Mouse (Mus musculus): ENCODE results near the gene Gm11084. TPM values are rescaled to one million over a fixed set of nuclear protein-coding genes. Genes with fewer than 3 reads are reported as not detected.
"Not testable (repeated sequence)": the region's sequence is repeated elsewhere in the genome, so short reads cannot be mapped to it uniquely, and the experiment has no call there.

Gene Gm11084
- not detected in 2 replicates for polyA plus RNA-seq (2016; fragmentation: Nextera tagmentation; extraction: Ambion mirVana)

DNA sequence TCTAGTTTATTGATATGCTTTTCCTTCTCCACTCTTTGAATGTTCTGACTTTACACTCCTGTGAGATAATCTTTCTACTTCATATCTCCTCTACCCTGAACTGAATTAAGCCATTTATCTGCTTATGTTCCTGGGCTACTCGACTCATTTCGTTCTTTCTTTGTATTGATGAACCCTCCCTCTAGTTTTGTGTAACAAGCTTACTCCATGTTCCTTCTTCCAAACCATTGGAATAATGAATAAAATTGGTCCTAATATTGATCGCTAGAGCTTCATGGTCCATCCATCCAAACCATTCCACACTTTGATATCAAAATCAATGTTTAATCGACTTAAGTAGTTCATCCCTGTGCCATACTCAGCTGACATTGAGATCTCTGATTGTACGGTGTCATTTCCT is at the start of gene Gm11084:
Gene Gm11084, minus strand, starts transcription at position 101 of the 400 bp plus-strand sequence.
- Histone ChIP-seq H3K4me2 (replicated peaks) (no peak within 1 kb of the TSS), H3K4me1 (no peaks in the 10 kb centered on the region; the same call in 1 of the 2 replicates), H3K27me3 (no peaks in the 10 kb centered on the region), H3K9ac (no peak within 1 kb of the TSS), H3K36me3 (no peaks in the 10 kb centered on the region), H3K27ac (no peak within 1 kb of the TSS), H3K9me3 (no peaks in the 10 kb centered on the region), H3K4me3 (no peak within 1 kb of the TSS)
- WGBS = 90% methylated on average over 5 of the region's 5 CpGs
- no peak for ATAC-seq (ENCODE audit: insufficient number of reproducible peaks, insufficient read depth, low FRiP score, low TSS enrichment)

DNA sequence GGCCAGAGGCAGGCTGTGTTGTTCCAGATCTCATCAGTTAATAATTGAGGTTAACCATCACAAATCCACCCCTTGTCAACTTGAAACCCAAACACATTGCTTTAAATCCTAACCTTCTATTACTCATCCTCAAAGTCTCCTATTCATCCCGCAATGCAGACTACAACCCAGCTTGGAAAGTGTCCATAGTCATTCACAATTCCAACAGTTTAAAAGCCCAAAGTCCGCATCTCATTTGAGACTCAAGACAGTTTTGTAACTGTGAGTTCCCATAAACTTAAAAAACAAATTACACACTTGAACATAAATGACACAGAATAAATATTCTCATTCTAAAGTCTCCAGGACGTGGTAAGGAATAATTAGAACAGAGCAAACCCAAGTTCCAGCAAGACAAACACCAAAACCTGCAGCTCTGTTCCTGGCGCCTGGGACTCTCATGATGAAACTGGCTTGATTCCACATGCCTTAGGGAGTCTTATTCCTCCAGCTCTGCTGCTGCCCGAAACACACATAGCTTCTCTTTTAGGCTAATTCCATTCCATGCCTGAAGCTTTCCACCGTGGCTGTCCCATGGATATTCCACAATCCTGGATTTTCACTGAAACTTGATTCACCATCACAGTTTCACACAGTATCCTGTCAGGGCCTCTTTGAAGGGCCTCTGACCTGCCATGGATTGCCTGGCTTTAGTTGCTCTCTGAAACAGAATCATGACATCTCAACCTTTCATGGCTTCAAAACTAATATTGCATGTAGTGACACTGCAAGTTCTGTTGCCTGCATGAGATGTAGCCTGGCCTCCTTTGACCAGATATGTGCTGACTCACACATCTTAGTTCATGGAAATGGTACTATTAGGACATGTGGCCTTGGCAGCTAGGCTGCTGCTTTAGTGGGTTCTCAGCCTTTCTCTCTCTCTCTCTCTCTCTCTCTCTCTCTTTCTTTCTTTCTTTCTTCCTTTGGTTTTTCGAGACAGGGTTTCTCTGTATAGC is 44.8 kb upstream of the Gm11084 start:
- Histone ChIP-seq H3K9ac (no peak overlapping the region), H3K9me3 (no peaks in the 10 kb centered on the region), H3K4me3 (no peak overlapping the region), H3K4me1 (peaks cover 11% of the 10 kb centered on the region), H3K36me3 (no peaks in the 10 kb centered on the region), H3K27me3 (no peaks in the 10 kb centered on the region), H3K4me2 (replicated peaks) (no peak overlapping the region), H3K27ac (no peak overlapping the region)
- no peak for ATAC-seq (ENCODE audit: insufficient number of reproducible peaks, insufficient read depth, low FRiP score, low TSS enrichment)
- WGBS = 83% methylated on average over 7 of the region's 7 CpGs

DNA sequence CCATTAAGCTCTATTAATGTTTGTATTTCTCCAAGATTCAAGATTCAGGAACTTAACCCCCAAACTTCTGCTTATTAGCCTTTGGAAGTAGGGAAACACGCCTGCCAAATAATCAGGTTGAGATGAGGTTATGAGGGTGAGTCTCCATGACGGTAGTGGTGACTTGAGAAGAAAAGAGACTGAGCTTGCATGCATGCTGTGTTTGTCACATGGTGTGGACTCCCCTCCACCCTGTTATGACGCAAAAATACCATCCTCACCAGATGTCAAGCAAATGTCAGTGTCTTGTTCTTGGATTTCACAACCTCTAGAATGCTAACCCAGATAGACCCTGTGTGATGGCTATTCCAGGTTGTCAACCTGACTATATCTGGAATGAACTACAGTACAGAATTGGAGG is 43.3 kb upstream of the Gm11084 start:
- Histone ChIP-seq H3K9ac (no peak overlapping the region), H3K27me3 (no peaks in the 10 kb centered on the region)
- 80% methylated on average over 3 of the region's 3 CpGs for WGBS

DNA sequence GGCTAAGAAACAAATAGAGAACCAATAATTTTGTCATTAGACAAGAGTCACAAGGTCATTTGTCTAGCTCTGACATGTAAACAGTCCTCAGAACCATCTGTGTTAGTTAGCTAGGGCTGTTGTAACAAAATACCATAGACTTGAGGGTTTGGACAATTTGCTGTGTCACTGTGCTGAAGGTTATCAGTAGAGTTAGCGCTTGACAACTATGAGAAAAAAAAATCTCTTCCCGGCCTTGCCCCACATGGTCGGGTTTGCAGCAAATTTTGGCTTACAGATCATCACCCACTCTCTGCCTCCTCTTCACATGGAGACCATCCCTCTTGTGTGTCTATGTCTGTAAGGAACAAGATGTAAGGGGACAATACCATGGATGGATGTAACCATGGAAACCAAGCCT is 41.5 kb upstream of the Gm11084 start:
- no peaks in the 10 kb centered on the region for H3K4me1 ChIP-seq
- WGBS = 49% methylated on average over 3 of the region's 3 CpGs
- no peak overlapping the region for H3K27ac ChIP-seq
- no peak for ATAC-seq (ENCODE audit: insufficient number of reproducible peaks, insufficient read depth, low FRiP score, low TSS enrichment)
- no peaks in the 10 kb centered on the region for H3K27me3 ChIP-seq
- H3K4me3 ChIP-seq = no peak overlapping the region
- H3K9me3 ChIP-seq = no peaks in the 10 kb centered on the region
- H3K36me3 ChIP-seq = no peaks in the 10 kb centered on the region
- H3K4me2 ChIP-seq (replicated peaks) = no peak overlapping the region
- H3K9ac ChIP-seq = no peak overlapping the region

More for the DNA sequence above, 43.3 kb upstream of the Gm11084 start:
- no peaks in the 10 kb centered on the region for H3K9me3 ChIP-seq
- H3K4me1 ChIP-seq = peaks cover 11% of the 10 kb centered on the region
- no peak overlapping the region for H3K4me3 ChIP-seq
- H3K36me3 ChIP-seq = no peaks in the 10 kb centered on the region
- H3K27ac ChIP-seq = no peak overlapping the region
- no peak overlapping the region for H3K4me2 ChIP-seq (replicated peaks)
- ATAC-seq (ENCODE audit: insufficient number of reproducible peaks, insufficient read depth, low FRiP score, low TSS enrichment) = no peak

DNA sequence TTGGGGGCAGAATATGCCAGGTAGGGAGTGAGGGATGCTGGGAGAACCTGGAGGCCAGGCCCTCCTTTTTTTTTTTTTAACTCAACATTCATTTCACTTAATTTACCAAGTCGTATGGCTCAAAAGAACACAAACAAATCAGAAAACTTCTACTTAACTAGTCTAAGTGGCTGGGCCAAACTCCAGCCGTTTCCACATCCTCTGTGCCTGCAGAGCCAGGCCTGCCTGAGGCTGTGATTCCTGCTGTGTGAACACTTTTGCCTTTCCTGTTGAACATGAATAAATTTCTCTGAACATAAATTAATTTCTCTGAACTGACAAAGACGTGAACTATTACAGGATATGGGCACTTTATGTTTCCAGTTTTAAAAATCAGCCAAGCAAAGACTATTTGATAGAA is 40.6 kb upstream of the Gm11084 start:
- H3K27ac ChIP-seq = no peak overlapping the region
- no peak overlapping the region for H3K9ac ChIP-seq
- no peak overlapping the region for H3K4me2 ChIP-seq (replicated peaks)
- H3K36me3 ChIP-seq = no peaks in the 10 kb centered on the region
- no peak overlapping the region for H3K4me3 ChIP-seq
- H3K9me3 ChIP-seq = no peaks in the 10 kb centered on the region
- H3K27me3 ChIP-seq = no peaks in the 10 kb centered on the region
- 41% methylated on average over 3 of the region's 3 CpGs for WGBS
- H3K4me1 ChIP-seq = no peaks in the 10 kb centered on the region
- ATAC-seq (ENCODE audit: insufficient number of reproducible peaks, insufficient read depth, low FRiP score, low TSS enrichment) = no peak

DNA sequence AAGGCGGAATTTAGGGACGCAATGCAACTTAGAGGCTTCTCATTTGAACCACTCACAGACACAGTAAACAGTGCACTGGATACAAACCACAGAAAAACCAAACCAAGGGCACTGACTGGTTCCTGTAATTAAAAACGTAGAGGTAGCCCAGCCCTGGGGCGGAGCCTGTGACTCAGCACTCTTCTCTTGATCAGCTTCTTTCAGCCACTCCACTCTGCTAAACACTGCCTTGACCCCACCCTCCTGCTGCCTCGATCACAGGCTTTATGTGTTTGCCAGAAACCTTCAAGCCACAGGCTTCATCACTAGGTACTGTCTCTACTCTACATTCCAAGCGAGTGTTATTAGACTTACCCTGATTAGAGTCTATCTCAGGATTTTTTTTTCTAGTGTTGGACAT is 37.3 kb upstream of the Gm11084 start:
- Histone ChIP-seq H3K27me3 (no peaks in the 10 kb centered on the region), H3K4me3 (no peak overlapping the region), H3K36me3 (no peaks in the 10 kb centered on the region), H3K4me2 (replicated peaks) (no peak overlapping the region), H3K27ac (no peak overlapping the region), H3K9me3 (no peaks in the 10 kb centered on the region), H3K9ac (no peak overlapping the region), H3K4me1 (no peaks in the 10 kb centered on the region)
- no peak for ATAC-seq (ENCODE audit: insufficient number of reproducible peaks, insufficient read depth, low FRiP score, low TSS enrichment)
- WGBS = 43% methylated on average over 6 of the region's 6 CpGs

DNA sequence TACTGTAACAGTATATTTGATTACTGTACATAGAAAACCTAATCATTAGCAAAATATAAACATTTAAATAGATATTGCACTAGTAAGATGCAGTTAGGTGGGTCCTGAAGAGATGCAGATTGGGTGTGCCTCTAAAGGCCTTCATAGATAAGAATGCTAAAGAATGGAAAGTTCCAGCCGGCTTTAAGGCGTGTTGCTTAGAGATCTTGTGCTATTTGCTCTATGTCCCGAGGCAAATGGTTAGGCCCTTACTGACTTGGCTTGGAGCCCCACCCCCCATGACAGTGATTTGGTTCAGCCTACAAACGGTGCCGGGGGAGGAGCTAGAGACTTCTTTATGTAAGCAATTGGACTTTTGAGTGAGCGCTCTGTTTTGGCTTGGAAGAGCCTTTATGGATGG is 34.5 kb upstream of the Gm11084 start:
- no peak overlapping the region for H3K27ac ChIP-seq
- ATAC-seq (ENCODE audit: insufficient number of reproducible peaks, insufficient read depth, low FRiP score, low TSS enrichment) = no peak
- no peak overlapping the region for H3K4me3 ChIP-seq
- no peak overlapping the region for H3K9ac ChIP-seq
- no peaks in the 10 kb centered on the region for H3K27me3 ChIP-seq
- no peak overlapping the region for H3K4me2 ChIP-seq (replicated peaks)
- no peaks in the 10 kb centered on the region for H3K9me3 ChIP-seq
- 81% methylated on average over 6 of the region's 6 CpGs for WGBS
- no peaks in the 10 kb centered on the region for H3K4me1 ChIP-seq
- H3K36me3 ChIP-seq = no peaks in the 10 kb centered on the region

DNA sequence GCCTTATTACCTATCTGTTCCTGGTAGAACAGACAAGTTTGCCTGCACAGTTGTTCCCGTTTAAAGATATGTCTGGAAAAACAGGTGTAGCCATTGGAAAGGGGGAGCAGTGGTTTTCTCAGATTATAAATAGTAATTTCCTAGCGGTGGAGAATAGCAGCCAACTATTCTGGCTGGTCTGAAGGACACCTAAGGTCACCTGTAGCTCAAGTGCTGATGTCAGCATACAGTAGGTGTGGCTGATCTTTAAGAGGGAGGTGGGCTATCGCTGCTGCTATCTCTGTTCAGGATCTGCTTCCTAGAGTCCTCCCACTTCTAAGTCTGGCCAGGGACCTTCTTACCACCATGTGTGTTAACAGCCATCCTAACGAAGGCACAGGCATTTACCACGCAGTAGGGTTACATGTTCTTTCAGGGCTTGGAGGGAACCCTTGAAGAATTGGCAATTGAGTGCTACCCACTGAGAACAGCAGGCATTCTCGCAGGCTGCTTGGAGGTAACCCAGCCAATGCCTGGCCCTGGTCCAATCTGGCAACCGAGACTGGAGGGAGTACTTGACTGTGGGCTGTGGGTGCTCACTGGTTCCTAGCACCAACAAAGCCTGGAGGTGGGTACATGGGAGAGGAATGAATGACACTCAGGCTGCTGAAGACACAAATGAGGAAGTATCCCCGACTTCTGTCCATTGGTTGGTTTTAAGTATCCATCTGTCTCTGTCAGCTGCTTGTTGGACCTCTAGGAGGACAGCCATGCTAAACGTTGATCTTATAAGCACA is 33.0 kb upstream of the Gm11084 start:
- Histone ChIP-seq H3K36me3 (no peaks in the 10 kb centered on the region), H3K4me1 (no peaks in the 10 kb centered on the region), H3K27ac (no peak overlapping the region), H3K4me2 (replicated peaks) (no peak overlapping the region), H3K9me3 (no peaks in the 10 kb centered on the region), H3K4me3 (no peak overlapping the region), H3K27me3 (no peaks in the 10 kb centered on the region), H3K9ac (no peak overlapping the region)
- no peak for ATAC-seq (ENCODE audit: insufficient number of reproducible peaks, insufficient read depth, low FRiP score, low TSS enrichment)
- WGBS = 84% methylated on average over 9 of the region's 9 CpGs

DNA sequence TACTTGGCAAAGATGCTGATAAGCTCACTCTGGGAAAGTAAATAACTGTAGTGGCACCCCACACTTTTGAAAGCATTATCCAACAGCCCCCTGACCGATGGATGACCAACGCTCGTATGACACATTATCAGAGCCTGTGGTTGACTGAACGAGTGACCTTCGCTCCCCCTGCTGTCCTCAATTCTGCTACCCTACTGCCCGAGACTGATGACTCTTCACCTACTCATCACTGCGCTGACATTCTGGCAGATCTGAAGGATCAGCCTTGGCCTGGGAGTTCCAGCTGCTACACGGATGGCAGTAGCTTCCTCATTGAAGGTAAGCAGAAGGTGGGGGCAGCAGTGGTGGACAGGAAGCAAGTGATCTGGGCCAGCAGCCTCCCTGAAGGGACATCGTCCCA is 27.5 kb upstream of the Gm11084 start:
- not testable (repeated sequence) for H3K9ac ChIP-seq; H3K4me1 ChIP-seq; ATAC-seq (ENCODE audit: insufficient number of reproducible peaks, insufficient read depth, low FRiP score, low TSS enrichment); H3K27me3 ChIP-seq; H3K36me3 ChIP-seq; H3K27ac ChIP-seq; H3K9me3 ChIP-seq; H3K4me2 ChIP-seq (replicated peaks); H3K4me3 ChIP-seq
- WGBS = 89% methylated on average over 9 of the region's 9 CpGs

DNA sequence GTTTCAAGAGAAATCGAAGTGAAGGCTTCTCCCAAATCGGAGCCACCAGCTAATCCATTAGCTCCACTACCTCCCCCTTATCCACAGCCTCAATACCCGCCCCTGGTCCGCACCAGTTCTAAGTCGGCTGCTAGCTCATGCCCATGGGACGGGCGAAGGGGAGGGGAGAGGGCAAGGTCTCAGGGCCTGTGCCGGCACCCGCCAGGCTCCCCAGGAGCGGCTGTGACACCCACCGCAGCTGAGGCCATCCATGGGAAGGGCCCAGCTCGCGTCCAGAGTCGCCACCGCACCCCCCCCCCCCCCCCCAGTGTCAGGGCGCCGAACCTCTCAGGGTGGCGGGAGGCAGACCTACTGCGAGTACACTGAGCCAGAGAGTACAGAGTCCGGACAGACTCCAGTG is 26.1 kb upstream of the Gm11084 start:
- 74% methylated on average over 19 of the region's 20 CpGs for WGBS
- Histone ChIP-seq H3K9ac (no peak overlapping the region), H3K4me2 (replicated peaks) (no peak overlapping the region), H3K9me3 (no peaks in the 10 kb centered on the region), H3K36me3 (no peaks in the 10 kb centered on the region), H3K4me3 (no peak overlapping the region), H3K27me3 (no peaks in the 10 kb centered on the region), H3K27ac (no peak overlapping the region), H3K4me1 (no peaks in the 10 kb centered on the region)
- ATAC-seq (ENCODE audit: insufficient number of reproducible peaks, insufficient read depth, low FRiP score, low TSS enrichment) = no peak

DNA sequence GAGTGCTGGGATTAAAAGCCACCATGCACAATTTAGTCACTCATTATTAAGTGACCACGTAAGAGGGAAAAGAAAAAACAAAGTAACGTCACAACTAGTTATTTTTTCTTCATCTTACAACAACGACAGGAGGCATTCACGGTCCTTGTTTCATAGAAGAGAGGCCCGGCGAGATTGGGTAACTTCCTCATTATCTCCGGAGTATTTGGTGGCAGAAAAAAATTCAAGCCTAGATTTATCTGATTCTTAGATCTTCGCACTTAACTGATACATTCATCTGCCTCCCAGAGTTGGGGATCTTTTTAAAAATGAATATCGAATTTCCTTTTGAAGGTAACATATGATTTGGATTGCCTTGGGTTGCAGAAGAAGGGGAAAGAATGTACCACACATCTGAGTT is 21.0 kb upstream of the Gm11084 start:
- Histone ChIP-seq H3K36me3 (no peaks in the 10 kb centered on the region), H3K27ac (no peak overlapping the region), H3K9me3 (no peaks in the 10 kb centered on the region), H3K4me2 (replicated peaks) (no peak overlapping the region), H3K9ac (no peak overlapping the region), H3K4me3 (no peak overlapping the region), H3K27me3 (no peaks in the 10 kb centered on the region), H3K4me1 (peaks cover 26% of the 10 kb centered on the region)
- ATAC-seq (ENCODE audit: insufficient number of reproducible peaks, insufficient read depth, low FRiP score, low TSS enrichment) = no peak
- 89% methylated on average over 9 of the region's 9 CpGs for WGBS

Data from embryonic facial prominence, embryonic 12.5 days (tissue).